Mouse (Mus musculus) stomach, embryonic 15.5 days (tissue): Measurements from ENCODE around the gene Pglyrp1. TPM values are rescaled to one million over a fixed set of nuclear protein-coding genes. Genes with fewer than 3 reads are reported as not detected.

Experiments
- polyA plus RNA-seq: library from polyadenylated mRNA; unstranded; fragments of >200 nt; fragmentation: Nextera tagmentation; extraction: Ambion mirVana; gene quantifications from 2 replicates; pipeline ENCODE4 v1.2.1, GENCODE M21; 2015

Gene Pglyrp1
- polyA plus RNA-seq, 1 experiment from 2014 or later: 79.2 TPM

Other genes with a start within 250 kb of the Pglyrp1 start
- not detected in 2 replicates for gene Psg21, start 214.6 kb upstream of the Pglyrp1 start, polyA plus RNA-seq
- not detected in 2 replicates for gene Psg20, start 185.1 kb upstream of the Pglyrp1 start, polyA plus RNA-seq
- not detected in 2 replicates for gene Psg22, start 153.2 kb upstream of the Pglyrp1 start, polyA plus RNA-seq
- not detected in 2 replicates for gene Psg19, start 72.8 kb upstream of the Pglyrp1 start, polyA plus RNA-seq
- gene Psg17, start 49.7 kb upstream of the Pglyrp1 start, polyA plus RNA-seq: 0.08 and 0.19 TPM in 2 replicates
- gene Mill2, start 31.4 kb upstream of the Pglyrp1 start, polyA plus RNA-seq: 1.2 and 1.5 TPM in 2 replicates
- 26.1 and 29.2 TPM in 2 replicates for gene Ccdc61, start 39.1 kb downstream of the Pglyrp1 start, polyA plus RNA-seq
- 0.63 TPM in 2 replicates for gene Nova2, start 54.6 kb downstream of the Pglyrp1 start, polyA plus RNA-seq
- gene Nanos2, start 116.1 kb downstream of the Pglyrp1 start, polyA plus RNA-seq: not detected in 2 replicates
- gene Mypop, start 119.9 kb downstream of the Pglyrp1 start, polyA plus RNA-seq: 2.8 and 3.7 TPM in 2 replicates
- 23.5 and 28.0 TPM in 2 replicates for gene Irf2bp1, start 132.7 kb downstream of the Pglyrp1 start, polyA plus RNA-seq
- 30.2 and 32.7 TPM in 2 replicates for gene Foxa3, start 152.2 kb downstream of the Pglyrp1 start, polyA plus RNA-seq
- gene Sympk, start 153.0 kb downstream of the Pglyrp1 start, polyA plus RNA-seq: 28.1 and 32.3 TPM in 2 replicates
- not detected in 2 replicates for gene Rsph6a, start 183.4 kb downstream of the Pglyrp1 start, polyA plus RNA-seq
- 13.7 and 15.1 TPM in 2 replicates for gene Dmwd, start 204.9 kb downstream of the Pglyrp1 start, polyA plus RNA-seq
- gene Dmpk, start 212.5 kb downstream of the Pglyrp1 start, polyA plus RNA-seq: 73.9 and 77.2 TPM in 2 replicates
- 10.8 and 12.1 TPM in 2 replicates for gene Six5, start 223.3 kb downstream of the Pglyrp1 start, polyA plus RNA-seq
- 2.8 and 3.2 TPM in 2 replicates for gene Gm4969, start 247.0 kb downstream of the Pglyrp1 start, polyA plus RNA-seq
- 11.6 and 12.8 TPM in 2 replicates for gene Fbxo46, start 248.5 kb downstream of the Pglyrp1 start, polyA plus RNA-seq